Mouse (Mus musculus): ENCODE results near the gene Fut7. TPM values are rescaled to one million over a fixed set of nuclear protein-coding genes. Genes with fewer than 3 reads are reported as not detected.
"Not testable (repeated sequence)": the region's sequence is repeated elsewhere in the genome, so short reads cannot be mapped to it uniquely, and the experiment has no call there.

Gene Fut7
- total RNA-seq (2017) = 23.5 and 27.8 TPM in 2 replicates

GRCm38 (mm10) chr2:25422587-25423410, at the start of gene Fut7:
Gene Fut7, plus strand, starts transcription at chr2:25423267.
- peak; percentile 67 for ATAC-seq (replicated peaks; ENCODE audit: low read depth, poor library complexity, severe bottlenecking)

- no peak for ATAC-seq (replicated peaks; ENCODE audit: low read depth, poor library complexity, severe bottlenecking)
These were observed 49.6 kb upstream of the Fut7 start for GRCm38 (mm10) chr2:25373431-25373830.

GRCm38 (mm10) chr2:25376589-25376988, 46.5 kb upstream of the Fut7 start:
- ATAC-seq (replicated peaks; ENCODE audit: low read depth, poor library complexity, severe bottlenecking) = peak; percentile 57

GRCm38 (mm10) chr2:25384492-25384891, 38.6 kb upstream of the Fut7 start:
- ATAC-seq (replicated peaks; ENCODE audit: low read depth, poor library complexity, severe bottlenecking) = no peak

GRCm38 (mm10) chr2:25391266-25391665, 31.8 kb upstream of the Fut7 start:
- no peak for ATAC-seq (replicated peaks; ENCODE audit: low read depth, poor library complexity, severe bottlenecking)

GRCm38 (mm10) chr2:25394281-25395221, 28.5 kb upstream of the Fut7 start:
- no peak for ATAC-seq (replicated peaks; ENCODE audit: low read depth, poor library complexity, severe bottlenecking)

- ATAC-seq (replicated peaks; ENCODE audit: low read depth, poor library complexity, severe bottlenecking) = peak; percentile 15; the same call in 1 of the 2 replicates
These were observed 27.1 kb upstream of the Fut7 start, which contains the start of gene Entpd2 for GRCm38 (mm10) chr2:25395721-25396596. Gene Entpd2, plus strand, starts transcription at chr2:25395874.

- ATAC-seq (replicated peaks; ENCODE audit: low read depth, poor library complexity, severe bottlenecking) = no peak
These were observed 26.5 kb upstream of the Fut7 start for GRCm38 (mm10) chr2:25396597-25396983.

- ATAC-seq (replicated peaks; ENCODE audit: low read depth, poor library complexity, severe bottlenecking) = no peak
These were observed 26.1 kb upstream of the Fut7 start for GRCm38 (mm10) chr2:25397010-25397409.

- ATAC-seq (replicated peaks; ENCODE audit: low read depth, poor library complexity, severe bottlenecking) = no peak
These were observed 25.0 kb upstream of the Fut7 start for GRCm38 (mm10) chr2:25398065-25398464.

- ATAC-seq (replicated peaks; ENCODE audit: low read depth, poor library complexity, severe bottlenecking) = no peak
These were observed 24.0 kb upstream of the Fut7 start, which contains the start of gene Npdc1 for GRCm38 (mm10) chr2:25399051-25399450. Gene Npdc1, plus strand, starts transcription at chr2:25399351.

GRCm38 (mm10) chr2:25400291-25400690, 22.8 kb upstream of the Fut7 start:
- ATAC-seq (replicated peaks; ENCODE audit: low read depth, poor library complexity, severe bottlenecking) = no peak

- ATAC-seq (replicated peaks; ENCODE audit: low read depth, poor library complexity, severe bottlenecking) = 0 out of 2 replicates have a peak, but pooled peaks have one; percentile 27
These were observed 22.3 kb upstream of the Fut7 start for GRCm38 (mm10) chr2:25400764-25401163.

GRCm38 (mm10) chr2:25402377-25402971, 20.6 kb upstream of the Fut7 start:
- ATAC-seq (replicated peaks; ENCODE audit: low read depth, poor library complexity, severe bottlenecking) = peak; percentile 75

- ATAC-seq (replicated peaks; ENCODE audit: low read depth, poor library complexity, severe bottlenecking) = no peak; the same call in 1 of the 2 replicates
These were observed 20.0 kb upstream of the Fut7 start for GRCm38 (mm10) chr2:25402972-25403601.

- ATAC-seq (replicated peaks; ENCODE audit: low read depth, poor library complexity, severe bottlenecking) = no peak
These were observed 19.1 kb upstream of the Fut7 start for GRCm38 (mm10) chr2:25403994-25404393.

- no peak for ATAC-seq (replicated peaks; ENCODE audit: low read depth, poor library complexity, severe bottlenecking)
These were observed 14.2 kb upstream of the Fut7 start for GRCm38 (mm10) chr2:25408908-25409307.

GRCm38 (mm10) chr2:25413436-25413835, 9.6 kb upstream of the Fut7 start:
- not testable (repeated sequence) for ATAC-seq (replicated peaks; ENCODE audit: low read depth, poor library complexity, severe bottlenecking)

- no peak for ATAC-seq (replicated peaks; ENCODE audit: low read depth, poor library complexity, severe bottlenecking)
These were observed 5.6 kb upstream of the Fut7 start for GRCm38 (mm10) chr2:25417426-25417825.
